Mouse (Mus musculus) ES-E14 (cell line): ENCODE measurements around the gene Gm13090.

ENCODE experiments used
- CHD2 ChIP-seq: IDR thresholded peaks from 2 replicates; pipeline ENCODE4 v1.6.1; 2014; ENCODE audit warnings: mild to moderate bottlenecking, low read depth, low read length, inconsistent platforms
- HCFC1 ChIP-seq: IDR thresholded peaks from 2 replicates; pipeline ENCODE4 v1.6.1; 2012; ENCODE audit warnings: low read length, inconsistent platforms, borderline replicate concordance; ENCODE audit not compliant: insufficient read depth
- MAFK ChIP-seq: IDR thresholded peaks from 2 replicates; pipeline ENCODE4 v1.6.1; 2014; ENCODE audit warnings: mild to moderate bottlenecking, low read depth, low read length, inconsistent platforms; ENCODE audit not compliant: insufficient read depth
- ZC3H11A ChIP-seq: IDR thresholded peaks from 2 replicates; pipeline ENCODE4 v1.6.1; 2012; ENCODE audit warnings: low read depth, mild to moderate bottlenecking, inconsistent platforms, low read length, borderline replicate concordance
- ZNF384 ChIP-seq: IDR thresholded peaks from 2 replicates; pipeline ENCODE4 v1.6.1; 2012; ENCODE audit warnings: low read depth, low read length, inconsistent platforms

DNA sequence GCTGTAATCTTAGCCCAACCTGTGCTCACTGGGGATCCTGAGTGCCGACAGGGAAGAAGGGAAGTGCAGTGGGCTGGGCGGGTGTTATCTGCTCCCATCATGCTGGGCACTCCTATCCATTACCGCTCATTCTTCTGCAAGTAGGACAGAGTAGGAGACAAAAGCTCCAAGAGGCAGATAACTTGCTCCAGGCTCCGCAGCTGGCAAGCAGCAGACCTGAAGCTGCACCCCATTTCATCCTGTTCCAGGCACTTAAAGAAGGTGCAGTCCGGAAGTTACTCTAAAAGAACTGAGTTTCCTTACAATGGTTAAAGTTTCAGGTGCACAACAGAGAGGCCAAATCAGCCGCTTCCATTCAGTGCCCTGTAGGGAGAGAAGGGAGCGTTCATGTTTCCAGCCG, 21.9 kb downstream of the Gm13090 start:
- TF ChIP-seq CHD2, result no peak
- no peak for TF ChIP-seq ZC3H11A
- TF ChIP-seq MAFK, result no peak
- no peak for TF ChIP-seq ZNF384
- no peak for TF ChIP-seq HCFC1
